Mouse (Mus musculus): ENCODE measurements around the gene Cldn24.

Gene Cldn24

DNA sequence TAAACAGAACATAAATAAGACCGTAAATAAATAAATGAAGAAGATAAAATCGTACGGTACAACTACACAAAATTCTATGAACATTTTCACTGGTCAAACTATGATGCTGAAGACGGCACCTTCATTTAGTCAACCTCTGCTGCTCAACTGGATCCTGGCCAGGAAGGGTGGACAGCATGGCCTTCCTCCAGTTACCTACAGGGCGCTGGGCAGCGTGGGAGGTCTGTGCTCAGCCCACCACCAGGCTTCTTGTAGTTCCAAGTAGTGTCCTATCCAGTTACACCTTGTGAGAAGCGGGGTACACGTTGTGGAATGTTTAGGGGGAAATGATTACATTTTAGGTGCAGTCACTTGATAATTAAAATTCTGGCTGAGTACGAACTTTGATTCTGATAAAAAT, 5.0 kb downstream of the Cldn24 start:
- no peak for DNase-seq (ENCODE audit: low spot score in 2 of 2)

- DNase-seq (ENCODE audit: low spot score in 2 of 2) = no peak
These were observed 10.7 kb downstream of the Cldn24 start for GRCm38 (mm10) chr8:47832616-47833015.

DNA sequence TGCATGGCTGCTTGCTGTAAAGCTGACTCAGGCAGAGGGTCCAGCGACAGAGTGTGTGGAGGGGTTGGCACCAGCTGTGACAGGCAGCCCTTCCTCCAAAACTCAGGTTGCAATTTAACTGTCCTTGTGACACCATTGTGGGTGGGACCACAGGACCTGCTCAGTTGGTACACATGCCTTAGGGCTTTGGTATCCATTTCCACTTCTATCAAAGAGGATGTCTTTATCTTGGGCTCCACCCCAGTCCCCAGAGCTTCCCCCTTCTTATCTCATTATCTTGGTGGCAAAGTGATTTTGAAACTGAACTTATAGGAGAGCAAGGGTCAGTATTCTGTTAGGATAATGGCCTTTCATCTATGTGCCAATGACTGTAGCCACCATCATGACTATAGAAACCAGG, 12.0 kb downstream of the Cldn24 start:
- DNase-seq (ENCODE audit: low spot score in 2 of 2) = no peak

DNA sequence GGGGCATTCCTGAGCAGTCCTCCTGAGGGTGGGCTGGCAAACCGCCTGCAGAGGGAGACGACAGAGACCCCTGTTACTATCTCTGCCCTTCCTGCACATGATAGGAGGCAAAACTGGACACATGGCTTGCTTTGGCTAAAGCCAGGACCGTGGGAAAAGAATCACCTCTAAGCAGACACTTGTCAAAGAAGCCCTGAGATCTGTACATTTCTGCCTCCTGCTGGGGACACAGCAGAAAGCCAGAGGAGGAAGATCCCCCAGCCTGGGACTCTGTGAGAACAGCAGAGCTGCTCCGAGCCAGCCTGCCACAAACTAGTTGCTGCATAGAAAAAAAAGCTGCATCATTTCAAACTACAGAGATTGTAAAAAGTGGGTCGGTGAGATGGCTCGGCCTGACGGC, 21.1 kb downstream of the Cldn24 start:
- DNase-seq (ENCODE audit: low spot score in 2 of 2) = no peak

GRCm38 (mm10) chr8:47843651-47844050, 21.7 kb downstream of the Cldn24 start:
- no peak for DNase-seq (ENCODE audit: low spot score in 2 of 2)

- DNase-seq (ENCODE audit: low spot score in 2 of 2) = no peak
These were observed 24.0 kb downstream of the Cldn24 start for GRCm38 (mm10) chr8:47845956-47846355.

DNA sequence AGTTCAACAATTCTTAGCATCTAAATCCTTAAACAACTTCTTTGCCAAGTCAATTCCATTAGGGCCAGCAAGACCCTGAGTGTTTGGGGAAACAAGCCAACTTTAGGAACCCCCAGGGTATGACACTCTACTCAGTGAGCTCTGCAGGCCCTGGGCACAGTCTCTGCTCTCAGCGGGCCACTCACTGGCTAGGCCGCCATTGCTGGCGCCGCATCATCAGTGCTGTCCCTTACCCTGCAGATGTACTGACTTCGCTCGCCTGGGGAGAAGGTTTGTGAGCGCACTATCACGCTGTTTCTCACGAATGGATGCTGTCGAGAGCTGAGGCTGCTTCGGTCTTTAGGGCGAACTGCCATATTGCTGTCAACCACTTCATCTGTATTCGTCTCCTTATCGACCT, 25.2 kb downstream of the Cldn24 start:
- DNase-seq (ENCODE audit: low spot score in 2 of 2) = no peak

DNA sequence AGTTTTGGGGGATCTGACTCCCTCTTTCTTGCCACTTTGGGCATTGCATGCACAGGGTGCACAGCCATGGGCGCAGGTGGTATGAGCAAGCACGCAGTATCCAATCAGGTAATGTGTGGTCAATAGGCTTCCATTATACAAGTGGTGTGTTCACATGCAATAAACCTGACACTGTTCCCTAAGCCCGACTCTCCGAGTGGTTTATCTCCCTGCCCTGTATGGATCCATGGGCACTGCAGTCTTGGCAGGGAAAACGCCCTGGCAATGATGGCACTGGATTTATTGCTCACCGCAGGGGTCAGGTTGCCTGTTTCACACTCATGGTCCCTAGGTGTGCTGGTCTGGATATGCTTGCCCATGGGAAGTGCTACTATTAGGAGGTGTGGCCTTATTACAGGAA, 26.0 kb downstream of the Cldn24 start:
- no peak for DNase-seq (ENCODE audit: low spot score in 2 of 2)

GRCm38 (mm10) chr8:47849842-47850241, 27.9 kb downstream of the Cldn24 start:
- no peak for DNase-seq (ENCODE audit: low spot score in 2 of 2)

GRCm38 (mm10) chr8:47851824-47852502, 30.0 kb downstream of the Cldn24 start:
- peak in 1 of 2 experiments; percentile 11 for DNase-seq (ENCODE audit: low spot score in 2 of 2)

DNA sequence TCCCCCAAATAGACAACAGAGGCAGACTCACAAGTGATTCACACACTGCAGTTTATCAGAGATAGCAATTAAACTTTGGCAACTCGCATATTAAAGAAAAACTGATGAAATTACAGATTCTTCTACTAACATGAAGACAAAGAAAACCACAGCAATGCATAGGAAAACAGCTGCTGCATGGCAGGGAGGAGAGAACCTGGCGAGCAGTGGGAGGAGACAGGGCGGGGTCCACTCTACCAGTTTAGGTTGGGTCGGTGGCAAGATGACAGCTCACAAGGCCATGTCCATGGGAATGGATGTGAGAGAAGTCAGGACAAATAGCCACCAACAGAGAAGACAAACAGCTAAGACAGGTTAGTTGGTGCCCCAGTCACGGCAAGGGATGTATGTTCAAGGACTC, 30.8 kb downstream of the Cldn24 start:
- DNase-seq (ENCODE audit: low spot score in 2 of 2) = no peak

GRCm38 (mm10) chr8:47853356-47853755, 31.4 kb downstream of the Cldn24 start:
- DNase-seq (ENCODE audit: low spot score in 2 of 2) = no peak

- no peak for DNase-seq (ENCODE audit: low spot score in 2 of 2)
These were observed 37.3 kb downstream of the Cldn24 start for GRCm38 (mm10) chr8:47859259-47859658.

GRCm38 (mm10) chr8:47866568-47866967, 44.6 kb downstream of the Cldn24 start:
- DNase-seq (ENCODE audit: low spot score in 2 of 2) = no peak

DNA sequence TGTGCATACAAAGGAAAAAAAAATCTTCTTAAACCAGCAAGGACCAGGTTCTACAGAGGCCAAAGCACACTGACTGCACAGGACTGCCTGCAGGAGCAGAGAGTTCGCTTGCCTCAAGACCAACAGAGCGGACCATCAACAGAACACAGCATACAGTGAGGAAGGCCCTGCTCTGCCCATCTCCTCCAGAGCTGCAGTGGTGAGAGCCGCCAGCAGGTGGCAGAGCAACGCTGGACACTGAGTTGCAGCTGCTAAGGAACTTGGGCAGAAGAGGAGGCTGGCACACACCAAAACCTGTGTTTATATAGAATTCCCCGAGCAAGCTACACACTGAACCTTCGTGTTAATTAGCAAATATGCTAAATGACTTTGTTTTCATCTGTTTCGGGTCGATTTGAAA, 45.1 kb downstream of the Cldn24 start:
- DNase-seq (ENCODE audit: low spot score in 2 of 2) = peak; percentile 50 to 74
